Mouse (Mus musculus) forebrain, embryonic 14.5 days (tissue): ENCODE data around the gene Hist1h3d. TPM values are rescaled to one million over a fixed set of nuclear protein-coding genes. Genes with fewer than 3 reads are reported as not detected.

Experiments used
- ATAC-seq: fragments of 200-750 bp; cut with Nextera tagmentation; 2 replicates; pipeline ENCODE4 v1.8.0; 2017; ENCODE audit warnings: mild to moderate bottlenecking, moderate library complexity
- DNase-seq: peaks from one replicate; pipeline ENCODE4 v3.0.0-alpha.2; 2015; ENCODE audit warnings: low spot score
- H3K27ac ChIP-seq: fragments of 300-500 bp; sonication (generic); 2 replicates; pipeline ENCODE4 v1.5.1; 2014; ENCODE audit warnings: low read depth, mild to moderate bottlenecking, control low read depth, low read length, moderate library complexity
- H3K27me3 ChIP-seq: fragments of 300-500 bp; sonication (generic); replicated peaks from 2 replicates; pipeline ENCODE4 v1.6.1; 2014; ENCODE audit warnings: low read length, control low read depth, mixed read lengths; ENCODE audit not compliant: control insufficient read depth, insufficient read depth
- H3K36me3 ChIP-seq: fragments of 300-500 bp; sonication (generic); 2 replicates; pipeline ENCODE4 v1.6.1; 2014; ENCODE audit warnings: low read length, control low read depth; ENCODE audit not compliant: control insufficient read depth, insufficient read depth
- H3K4me1 ChIP-seq: fragments of 300-500 bp; sonication (generic); 2 replicates; pipeline ENCODE4 v1.6.1; 2014; ENCODE audit warnings: antibody characterized with exemption, low read length, control low read depth; ENCODE audit not compliant: control insufficient read depth, insufficient read depth
- H3K4me2 ChIP-seq: fragments of 300-500 bp; sonication (generic); 2 replicates; pipeline ENCODE4 v1.6.1; 2014; ENCODE audit warnings: mild to moderate bottlenecking, control low read depth, low read length
- H3K4me3 ChIP-seq: fragments of 300-500 bp; sonication (generic); 2 replicates; pipeline ENCODE4 v1.5.1; 2014; ENCODE audit warnings: low read depth, low read length, control low read depth
- H3K9ac ChIP-seq: fragments of 300-500 bp; sonication (generic); 2 replicates; pipeline ENCODE4 v1.6.1; 2014; ENCODE audit warnings: mild to moderate bottlenecking, low read length, control low read depth, moderate library complexity
- H3K9me3 ChIP-seq: fragments of 300-500 bp; sonication (generic); replicated peaks from 2 replicates; pipeline ENCODE4 v1.6.1; 2016; ENCODE audit warnings: low read length, control low read depth, mixed read lengths; ENCODE audit not compliant: control insufficient read depth
- whole genome bisulfite sequencing: fragments of 180-500 bp; shearing (Covaris S2); extraction: QIAGEN DNeasy Blood & Tissue Kit; methylation state at CpG from one replicate; pipeline ENCODE4 v1.1.7; 2014; 5-methylcytosine and 5-hydroxymethylcytosine counted together
- polyA plus RNA-seq: library from polyadenylated mRNA; unstranded; fragments of >200 nt; fragmentation: Nextera tagmentation; extraction: Ambion mirVana; gene quantifications from 2 replicates; pipeline ENCODE4 v1.2.1, GENCODE M21; 2014

Gene Hist1h3d
- polyA plus RNA-seq, 1 experiment from 2014 or later: 5.8 TPM

DNA sequence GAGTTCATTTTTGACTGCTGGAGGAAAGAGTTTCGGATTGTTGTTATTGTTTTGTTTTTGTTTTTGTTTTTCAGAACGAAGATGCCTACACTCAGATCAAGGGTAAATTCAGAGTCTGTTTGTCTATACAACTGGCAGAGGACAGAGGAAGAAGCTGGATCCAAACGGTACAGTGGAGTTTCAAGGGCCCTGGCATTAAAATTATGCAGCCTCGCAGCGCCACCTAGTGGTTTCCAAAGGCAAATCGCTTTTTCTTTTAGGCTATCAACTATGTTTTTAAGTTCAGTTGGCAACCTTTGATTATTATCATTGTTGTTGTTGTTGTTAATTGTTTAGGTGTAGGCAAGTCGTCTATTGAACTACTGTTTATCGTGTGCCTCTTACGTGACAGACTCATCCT, 22.4 kb downstream of the Hist1h3d start:
- Histone ChIP-seq H3K27me3 (no peaks in the 10 kb centered on the region), H3K4me1 (no peaks in the 10 kb centered on the region), H3K27ac (no peak overlapping the region), H3K4me2 (no peak overlapping the region), H3K9ac (no peak overlapping the region), H3K4me3 (no peak overlapping the region), H3K36me3 (no peaks in the 10 kb centered on the region), H3K9me3 (no peaks in the 10 kb centered on the region)
- peak; percentile 61; the same call in 1 of the 2 replicates for ATAC-seq
- WGBS: 7% methylated on average over 9 of the region's 9 CpGs
- DNase-seq: peak; percentile 88

GRCm38 (mm10) chr13:23603182-23603699, 27.7 kb downstream of the Hist1h3d start:
- WGBS: 90% methylated on average over 7 of the region's 7 CpGs
- DNase-seq: no peak
- no peak overlapping the region for H3K4me3 ChIP-seq

DNA sequence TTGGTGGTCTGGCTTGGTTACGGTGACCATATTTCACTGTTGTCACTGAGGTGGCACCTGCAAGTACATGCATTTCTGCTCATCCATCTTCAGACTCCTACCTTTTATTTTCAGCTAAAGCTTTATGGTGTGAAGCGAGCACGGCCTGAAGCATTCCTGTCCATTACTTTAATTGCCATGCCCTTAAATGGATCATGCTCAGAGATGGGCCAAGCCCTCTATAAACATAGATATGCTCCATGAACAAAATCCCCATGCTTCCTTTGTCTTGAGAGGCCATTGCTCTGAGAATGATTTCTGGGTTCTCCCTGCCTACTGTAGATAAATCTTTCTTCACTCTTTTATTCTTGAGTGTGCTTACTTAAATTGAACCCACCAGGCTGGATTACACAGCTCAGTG, 28.9 kb downstream of the Hist1h3d start:
- no peak overlapping the region for H3K4me2 ChIP-seq
- H3K9me3 ChIP-seq: no peaks in the 10 kb centered on the region
- H3K4me1 ChIP-seq: no peaks in the 10 kb centered on the region
- no peak overlapping the region for H3K4me3 ChIP-seq
- no peaks in the 10 kb centered on the region for H3K27me3 ChIP-seq
- H3K9ac ChIP-seq: no peak overlapping the region
- DNase-seq: no peak
- ATAC-seq: no peak
- WGBS: 97% methylated on average over 3 of the region's 3 CpGs
- H3K36me3 ChIP-seq: no peaks in the 10 kb centered on the region
- no peak overlapping the region for H3K27ac ChIP-seq

More at GRCm38 (mm10) chr13:23603182-23603699, 27.7 kb downstream of the Hist1h3d start:
- H3K9ac ChIP-seq: no peak overlapping the region
- H3K4me2 ChIP-seq: no peak overlapping the region
- H3K4me1 ChIP-seq: no peaks in the 10 kb centered on the region
- no peaks in the 10 kb centered on the region for H3K9me3 ChIP-seq
- no peak for ATAC-seq
- H3K36me3 ChIP-seq: no peaks in the 10 kb centered on the region
- H3K27me3 ChIP-seq: no peaks in the 10 kb centered on the region
- H3K27ac ChIP-seq: no peak overlapping the region

- Histone ChIP-seq H3K36me3 (no peaks in the 10 kb centered on the region), H3K9me3 (no peaks in the 10 kb centered on the region), H3K27ac (no peak overlapping the region), H3K4me1 (no peaks in the 10 kb centered on the region), H3K9ac (no peak overlapping the region), H3K4me2 (no peak overlapping the region), H3K27me3 (no peaks in the 10 kb centered on the region), H3K4me3 (no peak overlapping the region)
- ATAC-seq: no peak
- 88% methylated on average over 3 of the region's 3 CpGs for WGBS
- DNase-seq: no peak
These were observed 29.5 kb downstream of the Hist1h3d start for GRCm38 (mm10) chr13:23605052-23605451.

- Histone ChIP-seq H3K27me3 (no peaks in the 10 kb centered on the region), H3K9ac (no peak overlapping the region), H3K27ac (no peak overlapping the region), H3K4me2 (no peak overlapping the region), H3K36me3 (no peaks in the 10 kb centered on the region), H3K4me1 (no peaks in the 10 kb centered on the region), H3K4me3 (no peak overlapping the region), H3K9me3 (no peaks in the 10 kb centered on the region)
- WGBS: 88% methylated on average over 4 of the region's 4 CpGs
- DNase-seq (no peak), ATAC-seq (no peak)
These were observed 33.6 kb downstream of the Hist1h3d start for GRCm38 (mm10) chr13:23609209-23609608.

GRCm38 (mm10) chr13:23609844-23610243, 34.3 kb downstream of the Hist1h3d start:
- H3K9ac ChIP-seq: no peak overlapping the region
- no peaks in the 10 kb centered on the region for H3K36me3 ChIP-seq
- no peak overlapping the region for H3K4me2 ChIP-seq
- no peak for ATAC-seq
- no peaks in the 10 kb centered on the region for H3K27me3 ChIP-seq
- no peak overlapping the region for H3K27ac ChIP-seq
- no peaks in the 10 kb centered on the region for H3K9me3 ChIP-seq
- H3K4me3 ChIP-seq: no peak overlapping the region
- DNase-seq: no peak
- no peaks in the 10 kb centered on the region for H3K4me1 ChIP-seq

DNA sequence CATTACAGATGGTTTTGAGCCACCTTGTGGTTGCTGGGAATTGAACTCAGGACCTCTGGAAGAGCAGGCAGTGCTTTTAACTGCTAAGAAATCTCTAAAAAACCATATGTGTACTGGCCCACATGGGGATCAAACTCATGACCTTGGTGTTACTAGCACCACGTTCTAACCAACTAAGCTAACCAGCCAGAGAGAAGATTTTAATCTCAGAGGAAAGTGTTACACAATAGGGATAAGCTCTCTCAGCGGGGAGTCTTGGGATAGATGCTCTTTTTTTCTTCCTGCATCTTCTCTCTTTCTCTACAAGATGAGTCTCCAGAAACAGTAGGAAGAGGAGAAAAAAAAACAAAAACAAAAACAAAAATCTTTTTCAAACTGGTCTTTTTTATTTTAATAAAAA, 34.8 kb downstream of the Hist1h3d start:
- ATAC-seq: no peak
- Histone ChIP-seq H3K9ac (no peak overlapping the region), H3K4me1 (no peaks in the 10 kb centered on the region), H3K9me3 (no peaks in the 10 kb centered on the region), H3K4me2 (no peak overlapping the region), H3K27ac (no peak overlapping the region), H3K4me3 (no peak overlapping the region), H3K36me3 (no peaks in the 10 kb centered on the region), H3K27me3 (no peaks in the 10 kb centered on the region)
- no peak for DNase-seq
- 77% methylated on average over 2 of the region's 2 CpGs for WGBS

- Histone ChIP-seq H3K36me3 (no peaks in the 10 kb centered on the region), H3K4me2 (no peak overlapping the region), H3K4me1 (no peaks in the 10 kb centered on the region), H3K27ac (no peak overlapping the region), H3K9ac (no peak overlapping the region), H3K9me3 (no peaks in the 10 kb centered on the region), H3K4me3 (no peak overlapping the region), H3K27me3 (no peaks in the 10 kb centered on the region)
- 91% methylated on average over 3 of the region's 3 CpGs for WGBS
- no peak for ATAC-seq
- no peak for DNase-seq
These were observed 36.1 kb downstream of the Hist1h3d start for GRCm38 (mm10) chr13:23611638-23612037.

GRCm38 (mm10) chr13:23620056-23620732, 44.6 kb downstream of the Hist1h3d start:
- Histone ChIP-seq H3K4me3 (peak overlapping the region; percentile 60), H3K9ac (peak overlapping the region; percentile 48), H3K4me2 (peak overlapping the region; percentile 98), H3K9me3 (no peaks in the 10 kb centered on the region), H3K27me3 (no peaks in the 10 kb centered on the region), H3K27ac (peak overlapping the region; percentile 81), H3K4me1 (peaks cover 10% of the 10 kb centered on the region), H3K36me3 (no peaks in the 10 kb centered on the region)
- DNase-seq (no peak), ATAC-seq (no peak)
- 44% methylated on average over 12 of the region's 12 CpGs for WGBS
